Mouse (Mus musculus) retina, adult 2 months (tissue): ENCODE results near the gene Trak1.
"Not testable (repeated sequence)": the region's sequence is repeated elsewhere in the genome, so short reads cannot be mapped to it uniquely, and the experiment has no call there.

ENCODE experiments used
- DNase-seq: peaks from one replicate; pipeline ENCODE4 v3.0.0-alpha.2; 2012; ENCODE audit warnings: low read depth, low spot score

Trak1 gene

DNA sequence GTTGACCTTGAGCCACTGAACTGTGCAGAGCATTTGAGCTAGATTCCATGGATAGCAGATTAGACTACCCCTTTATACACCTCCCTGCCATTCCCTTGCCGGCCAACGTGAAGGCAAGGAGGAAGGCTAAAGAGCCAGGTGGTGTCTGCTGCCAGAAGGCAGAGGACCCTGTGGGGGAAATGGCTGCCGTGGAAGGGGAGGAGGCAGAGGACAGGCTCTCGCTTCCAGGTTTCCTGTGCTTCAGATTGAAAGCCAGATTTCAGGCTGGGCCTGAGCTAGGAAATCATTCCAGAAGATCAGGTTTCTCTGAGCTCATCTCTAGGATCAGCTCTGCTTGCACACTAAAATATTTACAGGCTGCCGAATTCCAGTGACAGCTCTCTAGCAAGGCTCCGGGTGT is 133.1 kb downstream of the Trak1 start:
- DNase-seq, result no peak

DNA sequence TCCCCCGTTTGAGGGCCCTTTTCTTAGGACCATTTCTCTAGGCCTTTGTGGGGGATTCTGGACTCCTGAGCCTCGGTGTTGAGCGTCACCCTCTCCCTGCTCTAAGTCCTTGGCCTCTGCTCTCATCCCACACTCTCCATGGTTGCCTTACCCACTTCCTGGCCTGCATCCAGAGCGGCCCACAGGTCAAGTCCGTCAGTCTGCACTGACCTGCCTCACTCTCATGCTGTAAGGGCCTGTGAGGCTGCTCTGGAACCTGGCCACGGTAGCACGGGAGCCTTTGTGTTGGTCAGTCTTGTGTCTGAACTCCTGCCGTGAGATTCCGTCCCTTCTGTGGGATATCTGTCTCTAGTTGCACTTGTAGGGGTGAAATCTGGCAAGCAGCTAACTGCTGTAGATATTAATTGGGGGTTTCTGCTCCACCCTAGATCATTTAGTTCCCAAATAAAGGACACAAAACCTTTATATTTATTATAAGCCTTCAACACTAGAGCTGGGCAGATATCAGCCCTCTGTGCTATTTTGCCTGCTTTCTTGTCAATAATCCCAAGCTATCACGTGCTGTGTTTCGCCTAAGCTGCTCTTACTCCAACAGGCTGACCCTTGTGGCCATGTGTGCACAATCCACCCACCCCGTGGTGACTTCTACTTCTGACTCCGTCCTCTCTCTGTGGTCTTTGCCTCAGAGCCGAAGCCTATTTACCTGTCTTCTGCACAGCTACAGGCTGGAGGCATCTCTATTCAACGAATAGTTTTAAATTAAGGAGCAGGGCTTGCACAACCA is 136.6 kb downstream of the Trak1 start:
- no peak for DNase-seq

DNA sequence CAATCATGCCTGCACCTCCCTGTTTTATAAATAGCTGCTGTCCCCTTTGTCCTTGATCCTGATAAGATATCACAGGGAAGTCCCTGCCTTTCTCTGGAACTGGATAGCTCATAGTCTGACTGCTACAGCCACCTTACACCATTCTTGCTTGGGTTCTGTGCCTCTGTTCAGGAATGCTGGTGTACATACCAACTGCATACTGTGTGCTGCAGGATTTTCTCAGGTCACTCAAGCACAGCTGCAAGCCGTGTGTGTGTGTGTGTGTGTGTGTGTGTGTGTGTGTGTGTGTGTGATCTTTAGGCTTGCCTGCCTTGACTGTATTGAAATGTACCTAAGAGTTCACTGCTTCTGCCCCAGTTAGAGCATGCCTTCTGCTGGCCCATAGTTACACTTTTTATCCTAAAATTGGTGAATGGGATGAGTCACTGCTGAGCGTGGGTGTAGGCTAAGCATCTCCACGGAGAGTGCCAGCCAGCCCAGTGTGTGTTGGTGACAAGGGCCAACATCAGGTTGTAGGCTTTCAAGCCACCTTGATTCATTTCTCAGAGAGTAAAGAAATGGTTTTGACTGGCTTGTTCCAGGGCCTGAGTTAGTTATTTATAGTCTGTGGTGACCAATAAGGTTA is 138.1 kb downstream of the Trak1 start:
- DNase-seq, result no peak

DNA sequence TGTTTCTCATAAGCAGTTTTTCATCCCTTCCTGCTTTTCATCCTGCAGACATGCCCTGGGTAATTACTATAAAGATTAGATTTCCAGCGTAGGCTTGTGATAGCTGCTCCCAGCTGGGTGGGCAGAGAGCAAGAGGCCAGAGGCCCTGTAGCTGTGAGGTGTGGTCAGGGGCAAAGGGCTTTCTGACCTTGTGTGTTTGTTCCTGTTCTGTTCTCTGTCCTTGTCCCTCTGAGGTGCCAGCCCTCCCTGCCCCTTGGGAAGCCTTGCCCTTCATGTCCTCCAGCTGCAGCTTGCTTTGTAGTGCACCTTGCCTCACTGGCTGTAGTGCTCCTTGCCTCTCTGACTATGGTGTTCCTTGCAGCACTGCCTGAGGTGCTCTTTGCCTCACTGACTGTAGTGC is 139.2 kb downstream of the Trak1 start:
- DNase-seq, result no peak

DNA sequence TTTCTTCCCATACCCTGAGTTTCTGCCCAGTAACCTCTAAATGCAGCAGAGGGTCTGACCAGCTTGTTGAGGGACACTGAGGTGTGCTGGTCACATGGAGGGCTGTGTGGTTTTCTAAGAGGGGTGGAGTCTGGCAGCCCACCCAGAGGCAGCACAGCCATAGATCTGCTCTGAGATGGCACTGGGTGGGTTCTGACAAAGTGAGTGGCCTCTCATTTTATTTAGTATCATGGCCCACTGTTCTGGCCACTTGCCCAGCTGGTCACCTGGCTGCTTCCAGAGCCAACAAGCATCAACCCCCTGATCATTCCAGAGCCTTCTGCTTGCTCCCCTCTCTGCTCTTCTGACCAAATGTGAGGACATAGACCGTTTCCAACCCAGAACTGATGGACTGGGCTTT is 144.8 kb downstream of the Trak1 start:
- no peak for DNase-seq

DNA sequence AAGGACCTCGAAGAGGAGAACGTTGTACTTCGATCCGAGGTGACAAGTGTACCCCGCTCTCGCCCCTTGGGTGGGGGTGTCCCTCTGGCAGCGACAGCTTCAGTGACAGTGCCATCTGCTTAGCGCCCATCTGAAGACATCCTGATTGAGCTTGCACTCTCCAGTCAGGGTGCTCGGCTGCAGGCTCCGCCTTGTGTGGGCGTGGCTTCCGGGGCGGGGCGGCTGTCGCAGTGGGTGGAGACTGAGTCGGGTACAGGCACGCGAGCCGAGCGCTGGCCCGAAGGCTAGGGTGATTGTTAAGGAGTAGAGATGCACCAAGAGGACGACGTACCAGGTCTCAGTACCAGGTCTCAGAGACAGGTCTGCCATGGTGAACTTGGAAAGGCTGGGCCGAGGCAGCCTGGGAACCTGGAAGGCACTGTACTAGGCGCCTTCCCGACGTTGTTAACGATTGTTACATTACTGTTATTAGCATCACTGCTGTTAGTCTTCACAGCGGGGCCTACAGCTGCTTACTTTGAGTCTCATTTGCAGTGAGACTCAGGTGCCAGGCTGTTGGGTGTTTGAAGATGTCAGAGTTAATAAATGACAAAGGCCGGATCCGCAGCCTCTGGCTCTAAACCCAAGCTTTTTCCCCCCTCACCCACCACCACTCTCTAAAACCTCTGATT is 146.5 kb downstream of the Trak1 start:
- no peak for DNase-seq

DNA sequence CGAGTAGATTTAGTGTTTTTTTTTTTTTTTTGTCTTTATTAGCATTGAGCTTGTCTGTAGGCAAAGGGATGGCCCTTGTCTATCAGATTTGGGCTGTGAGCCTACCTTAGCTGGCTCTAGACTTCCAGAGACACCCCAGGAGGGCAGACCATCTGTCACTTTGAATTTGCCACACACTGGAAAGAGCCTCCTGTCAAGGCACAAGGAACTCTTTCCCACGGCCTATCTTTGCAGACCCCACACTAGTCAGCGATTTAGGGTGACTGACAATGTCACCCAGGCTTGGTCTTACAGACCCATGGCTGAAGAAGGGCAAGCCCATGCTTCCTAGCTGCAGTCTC is 147.0 kb downstream of the Trak1 start:
- no peak for DNase-seq

DNA sequence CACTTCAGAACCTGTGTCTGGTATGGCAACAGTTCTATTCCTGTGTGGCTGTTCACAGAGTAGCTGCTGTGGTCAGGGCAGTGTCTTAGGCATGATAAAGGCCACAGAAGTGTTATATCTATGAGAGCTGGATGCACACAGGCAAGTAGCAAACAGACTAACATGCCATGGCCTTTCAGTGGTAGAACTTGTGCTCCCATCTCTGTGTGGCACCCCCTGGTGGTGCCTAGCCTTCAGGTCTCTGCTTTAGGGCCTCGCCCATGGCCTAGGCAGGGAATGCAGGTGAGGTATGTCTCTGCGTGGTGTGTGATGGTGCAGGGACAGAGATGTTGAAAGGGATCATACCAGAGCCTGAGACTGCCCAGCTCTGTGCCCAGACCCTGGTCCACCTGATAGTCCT is 148.1 kb downstream of the Trak1 start:
- no peak for DNase-seq

DNA sequence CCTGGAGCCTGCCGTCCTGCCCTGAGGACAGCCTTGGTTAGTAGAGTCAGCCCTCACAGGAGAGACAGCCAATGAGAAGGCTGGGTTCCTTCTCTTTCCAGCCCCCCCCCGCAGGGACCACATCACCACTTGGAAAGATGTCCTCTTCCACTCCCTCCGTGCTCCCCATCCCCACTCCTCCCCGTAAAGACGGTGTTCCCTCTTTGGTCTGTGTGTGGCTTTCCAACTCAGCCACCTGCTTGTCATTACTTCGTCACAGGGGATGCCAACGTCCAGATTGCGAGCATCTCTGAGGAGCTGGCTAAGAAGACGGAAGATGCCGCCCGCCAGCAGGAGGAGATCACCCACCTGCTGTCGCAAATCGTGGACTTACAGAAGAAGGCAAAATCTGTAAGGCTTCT is 149.1 kb downstream of the Trak1 start:
- DNase-seq, result no peak

DNA sequence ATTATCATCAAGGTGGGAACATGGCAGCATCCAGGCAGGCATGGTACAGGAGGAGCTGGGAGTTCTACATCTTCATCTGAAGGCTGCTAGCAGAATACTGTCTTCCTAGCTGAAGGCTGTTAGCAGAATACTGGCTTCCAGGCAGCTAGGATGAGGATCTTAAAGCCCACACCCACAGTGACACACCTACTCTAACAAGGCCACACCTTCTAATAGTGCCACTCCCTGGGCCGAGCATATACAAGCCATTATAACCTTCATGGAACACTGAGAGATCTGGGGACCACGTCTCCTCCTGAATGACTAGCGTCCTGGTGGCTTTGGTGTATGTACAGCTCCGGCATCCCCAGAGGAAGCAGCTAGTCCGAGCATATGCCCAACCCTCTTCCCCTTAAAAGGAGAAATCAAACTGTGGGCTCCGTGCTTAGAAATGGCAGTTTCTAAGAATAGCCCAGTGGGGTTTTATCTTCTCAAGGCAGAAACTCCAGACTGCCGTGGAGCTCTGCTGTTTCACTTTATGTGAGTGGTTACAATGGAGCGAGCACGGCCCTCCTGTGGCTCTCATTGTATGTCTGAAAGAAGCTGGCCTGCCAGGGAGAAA is 155.1 kb downstream of the Trak1 start:
- DNase-seq, result not testable (repeated sequence)

DNA sequence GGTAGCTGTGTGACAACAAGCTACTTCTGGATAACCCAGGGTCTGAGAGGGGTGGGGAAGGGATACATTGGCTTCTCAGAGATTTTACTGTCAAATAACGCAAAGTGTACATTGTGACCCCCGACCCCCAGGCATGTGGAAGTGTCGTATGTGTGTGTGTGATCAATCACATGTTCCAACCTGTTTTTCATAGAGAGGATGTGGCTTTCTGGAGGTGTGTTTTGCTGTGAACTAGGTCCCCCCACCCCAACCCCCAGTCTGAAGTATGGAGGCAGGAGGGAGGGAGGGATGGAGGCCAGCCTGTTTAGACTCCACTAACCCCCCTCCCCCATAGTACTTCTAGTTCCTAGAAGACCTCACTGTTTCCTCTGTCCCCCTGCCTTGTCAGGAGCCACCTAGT is 157.6 kb downstream of the Trak1 start:
- no peak for DNase-seq

DNA sequence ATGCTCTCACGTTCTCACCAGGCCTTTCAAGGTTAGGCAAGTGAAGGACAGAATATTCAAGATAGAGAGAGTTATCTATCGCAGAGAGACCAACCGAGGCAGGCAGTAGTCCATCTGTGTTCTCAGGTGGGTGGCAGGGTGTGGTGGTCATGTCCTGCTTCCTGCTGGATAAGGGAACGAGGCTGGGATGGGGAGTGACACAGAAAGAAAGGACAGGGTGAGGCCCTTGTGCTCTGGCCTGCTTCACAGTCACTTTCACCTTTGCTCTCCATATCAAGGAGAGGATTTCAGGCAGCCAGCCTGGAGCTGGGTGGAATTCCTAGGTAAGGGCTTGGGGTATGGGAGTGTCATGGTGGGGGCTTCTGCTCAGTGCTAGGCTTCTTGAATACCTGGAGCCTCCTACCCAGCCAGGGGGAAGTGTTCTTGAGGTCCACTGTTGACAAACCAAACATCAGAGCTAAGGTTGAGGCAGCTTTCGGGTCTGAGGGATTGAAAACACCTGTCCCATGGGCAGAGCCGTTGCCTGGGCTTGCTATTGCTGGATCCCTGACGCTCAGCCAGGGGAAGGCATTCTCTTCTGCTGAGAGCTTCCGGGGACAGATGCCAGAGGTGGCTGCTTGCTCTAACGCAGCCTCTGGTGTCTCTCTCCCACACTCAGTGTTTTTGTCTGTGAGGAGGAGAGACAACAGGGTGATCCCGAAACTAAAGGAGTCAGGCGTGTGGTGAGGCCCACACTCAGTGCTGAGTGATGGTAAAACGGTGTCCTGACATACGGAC is 159.6 kb downstream of the Trak1 start:
- no peak for DNase-seq

DNA sequence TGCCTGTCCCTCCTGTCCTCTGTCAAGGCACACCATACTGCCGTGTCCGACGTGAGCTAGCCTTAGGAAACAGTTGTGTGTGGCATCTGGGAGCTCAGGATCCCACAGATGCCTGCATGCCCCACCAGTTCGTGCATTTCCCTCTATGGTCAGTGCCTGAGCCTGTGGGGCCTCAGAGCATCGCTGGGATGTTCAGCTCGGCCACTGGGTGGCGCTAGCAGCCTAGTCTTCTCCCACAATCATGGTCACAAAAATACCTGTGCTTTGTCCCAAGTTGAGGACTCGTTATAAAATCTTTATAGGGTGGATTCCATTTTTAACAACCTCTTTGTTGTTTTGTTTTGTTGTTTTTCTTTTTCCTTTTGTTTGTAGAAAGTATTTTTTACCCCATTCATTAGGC is 161.2 kb downstream of the Trak1 start:
- DNase-seq, result peak; percentile 28

DNA sequence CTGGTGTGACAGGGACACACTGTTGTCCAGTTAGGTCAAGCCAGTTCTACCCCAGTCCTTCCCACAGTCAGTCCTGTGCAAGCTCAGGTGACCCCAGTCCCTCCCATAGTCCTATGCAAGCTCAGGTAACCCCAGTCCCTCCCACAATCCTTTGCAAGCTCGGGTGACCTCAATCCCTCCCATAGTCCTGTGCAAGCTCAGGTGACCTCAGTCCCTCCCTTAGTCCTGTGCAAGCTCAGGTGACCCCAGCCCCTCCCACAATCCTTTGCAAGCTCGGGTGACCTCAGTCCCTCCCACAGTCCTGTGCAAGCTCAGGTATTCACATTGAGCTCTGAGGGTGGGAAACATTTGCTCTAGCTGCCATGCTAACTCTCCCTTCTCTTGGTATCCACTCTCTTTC is 162.6 kb downstream of the Trak1 start:
- no peak for DNase-seq

DNA sequence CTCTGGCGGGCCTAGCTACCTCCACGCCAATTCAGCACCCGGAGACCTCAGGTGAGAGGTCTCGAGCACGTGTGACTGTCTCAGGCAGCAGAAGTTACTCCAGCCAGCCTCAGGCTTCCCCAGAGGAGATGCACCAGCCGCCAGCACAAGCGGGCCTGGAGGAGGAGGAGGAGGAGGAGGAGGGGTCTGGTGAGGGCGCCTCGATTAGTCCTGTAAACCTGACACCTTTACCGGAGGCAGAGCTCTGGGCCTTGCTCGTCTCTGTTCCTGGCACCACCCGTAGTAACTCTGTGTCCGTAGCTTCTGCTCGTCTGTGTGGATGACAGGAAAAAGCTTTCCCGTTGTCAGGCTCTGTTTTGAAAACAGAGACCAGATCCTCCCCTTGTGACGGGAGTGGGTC is 163.2 kb downstream of the Trak1 start:
- no peak for DNase-seq

DNA sequence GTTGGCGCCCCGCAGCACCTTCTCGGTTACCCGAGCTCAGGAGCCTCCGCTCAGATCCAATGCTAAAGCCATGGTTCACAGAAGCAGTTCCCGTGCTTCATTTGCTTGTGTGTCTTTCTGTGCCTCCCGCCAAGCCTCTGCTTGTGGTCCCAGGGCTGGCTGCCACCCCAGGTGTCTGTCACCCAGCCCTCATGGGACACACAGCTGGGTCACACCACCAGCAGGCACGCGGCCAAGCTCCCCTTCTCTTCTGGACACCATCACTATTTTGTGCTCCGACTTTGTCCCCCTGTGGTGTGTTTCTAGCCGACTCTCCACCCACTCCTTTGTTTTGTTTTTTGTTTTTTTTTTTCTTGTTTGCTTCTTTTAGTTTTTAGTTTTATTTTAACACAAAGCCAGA is 170.2 kb downstream of the Trak1 start:
- no peak for DNase-seq

DNA sequence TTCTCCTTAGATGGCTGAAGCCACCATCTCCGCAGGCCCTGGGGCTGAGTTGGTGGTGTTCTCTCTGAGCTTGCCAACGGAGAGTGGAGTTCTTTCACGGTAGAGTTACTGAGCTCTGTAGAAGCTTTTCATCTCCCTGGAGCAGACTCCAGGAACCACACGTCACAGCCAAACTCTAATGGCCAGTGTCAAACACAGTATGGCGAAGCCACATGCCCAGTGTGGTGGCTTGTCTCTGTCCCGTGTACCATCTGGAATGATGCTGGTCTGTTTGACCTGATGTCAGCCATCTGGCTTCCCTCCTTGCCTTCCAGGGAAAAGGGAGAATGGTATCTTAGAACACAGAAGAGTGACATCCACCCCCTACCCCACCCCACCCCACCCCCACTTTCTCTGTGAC is 172.4 kb downstream of the Trak1 start:
- no peak for DNase-seq

DNA sequence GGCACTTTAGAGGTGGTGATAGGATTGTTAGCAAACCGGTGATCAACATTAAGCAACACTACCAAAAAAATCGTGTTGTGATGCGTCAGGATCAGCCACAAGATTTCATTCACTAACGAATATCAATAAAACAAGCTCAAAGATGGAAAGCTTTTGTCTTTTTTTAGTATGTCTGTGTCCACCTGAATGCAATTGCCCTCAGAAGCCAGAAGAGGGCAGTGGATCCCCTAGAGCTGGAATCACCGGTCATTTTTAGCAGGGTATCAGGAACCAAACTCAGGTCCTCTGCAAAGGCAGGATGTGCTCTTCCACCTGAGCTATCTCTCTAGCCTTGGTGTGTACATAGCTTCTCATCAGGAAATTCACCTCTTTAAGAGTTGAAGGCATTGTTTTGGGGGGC is 177.5 kb downstream of the Trak1 start:
- no peak for DNase-seq

DNA sequence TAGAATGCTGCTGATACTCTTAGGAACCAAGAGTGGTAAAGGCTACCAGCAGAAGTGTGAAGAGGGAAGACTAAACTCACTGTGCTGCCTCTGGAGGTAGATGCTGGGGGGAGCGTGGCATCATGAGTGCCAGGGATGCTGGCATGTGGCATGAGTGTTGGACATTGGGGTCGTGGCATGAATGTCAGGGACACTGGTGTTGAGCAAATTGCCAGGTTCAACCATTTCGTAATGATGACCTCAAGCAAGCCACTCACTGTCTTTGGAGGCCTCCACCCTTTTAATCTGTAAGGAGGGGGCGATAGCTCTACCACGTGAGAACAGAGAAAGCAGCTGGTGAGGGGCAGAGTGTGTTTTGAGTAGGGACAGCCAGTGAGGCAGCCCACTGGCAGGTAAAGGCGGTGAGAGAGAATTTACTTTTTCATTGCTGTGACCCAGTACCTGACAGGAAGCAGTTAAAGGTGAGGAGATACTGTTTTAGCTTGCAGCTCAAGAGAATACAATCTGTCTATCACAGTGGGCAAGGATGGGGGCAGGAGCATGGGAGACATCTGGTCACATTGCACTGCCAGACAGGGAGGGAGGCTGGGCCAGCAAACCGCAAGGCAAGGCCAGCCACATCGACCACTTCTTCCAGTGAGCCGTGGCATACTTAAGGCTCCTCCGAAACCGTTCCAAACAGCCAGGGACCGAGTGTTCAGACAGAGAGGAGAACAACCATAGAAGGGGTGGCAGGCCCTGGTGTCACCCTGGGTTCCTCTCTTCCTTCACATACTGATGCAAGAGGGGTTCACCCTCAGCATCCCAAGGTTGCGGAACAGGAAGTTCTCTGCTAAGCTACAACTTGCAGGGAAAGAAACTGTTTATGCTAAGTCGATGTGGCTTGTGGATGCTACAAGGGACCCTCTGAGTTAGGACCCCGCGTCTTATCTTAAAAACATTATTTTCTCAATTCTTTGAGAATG is 178.5 kb downstream of the Trak1 start:
- no peak for DNase-seq

DNA sequence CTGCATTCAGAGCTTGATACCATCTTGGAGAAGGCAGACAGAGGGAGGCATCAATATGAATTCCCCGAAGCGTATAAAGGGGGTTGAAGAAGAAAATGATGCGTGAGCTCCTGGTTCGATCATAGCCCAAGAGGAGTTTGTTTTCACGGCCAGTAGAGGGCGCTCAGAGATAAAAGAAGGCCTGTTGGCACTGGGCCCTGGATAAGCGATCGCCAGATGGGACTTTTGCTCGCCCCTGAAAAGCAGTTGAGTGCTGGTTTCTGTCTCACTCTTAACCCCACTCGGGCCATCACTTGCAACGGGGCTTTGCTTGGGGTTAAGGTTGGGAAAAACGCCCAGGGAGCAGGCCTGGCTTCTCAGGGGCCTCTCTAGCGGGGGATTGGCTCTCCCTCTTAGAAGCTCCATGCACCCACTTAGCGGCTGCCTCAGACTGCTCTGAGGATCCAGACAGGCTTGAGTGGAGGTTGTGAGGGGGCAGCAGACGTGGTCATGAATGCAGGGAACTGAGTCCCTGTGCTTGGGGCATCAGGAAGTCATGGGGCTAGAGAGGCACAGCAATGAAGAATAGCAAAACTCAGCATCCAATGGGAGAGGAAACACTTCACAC is 180.1 kb downstream of the Trak1 start:
- peak; percentile 64 for DNase-seq
